Mouse (Mus musculus): ENCODE data around the gene Rph3al. TPM values are rescaled to one million over a fixed set of nuclear protein-coding genes. Genes with fewer than 3 reads are reported as not detected.

Rph3al gene
- polyA plus RNA-seq, 1 experiment from 2014 or later, result 10.5 TPM

DNA sequence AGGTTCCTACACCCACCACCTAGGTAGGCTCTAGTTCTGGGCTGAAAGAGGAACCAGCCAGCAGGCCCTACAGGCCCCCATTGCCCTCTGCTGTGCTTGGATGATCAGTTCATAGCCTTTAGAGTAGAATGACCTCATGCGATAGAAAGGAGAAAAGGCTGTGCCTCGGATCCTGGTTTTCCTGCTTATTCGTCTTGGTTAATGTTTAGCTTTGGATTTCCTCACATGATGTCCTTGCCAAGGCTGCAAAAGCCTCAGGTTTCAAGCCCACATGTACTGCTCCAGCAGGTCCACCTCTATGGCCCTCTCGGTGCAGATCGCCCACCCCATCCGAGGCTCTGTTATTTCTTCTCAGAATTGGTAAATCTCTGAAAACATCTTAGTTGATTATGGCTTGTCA lies 33.2 kb downstream of the Rph3al start:
- Histone ChIP-seq H3K4me1 (ENCODE audit: control insufficient read depth, insufficient read depth, low read length) (peaks cover 15% of the 10 kb centered on the region; the same call in 1 of the 2 replicates), H3K27ac (ENCODE audit: low read length) (peak overlapping the region; percentile 12), H3K27me3 (ENCODE audit: control insufficient read depth, insufficient read depth, low read length) (no peaks in the 10 kb centered on the region), H3K4me3 (replicated peaks; ENCODE audit: low read length) (no peak overlapping the region), H3K36me3 (ENCODE audit: control insufficient read depth, insufficient read depth, low read length) (no peaks in the 10 kb centered on the region), H3K4me2 (ENCODE audit: low read depth, low read length) (no peak overlapping the region), H3K9ac (ENCODE audit: low read length) (no peak overlapping the region), H3K9me3 (replicated peaks; ENCODE audit: control insufficient read depth, low read length) (no peaks in the 10 kb centered on the region)
- WGBS, result 31% methylated on average over 6 of the region's 6 CpGs
- peak; percentile 61 for ATAC-seq (ENCODE audit: insufficient read depth, low FRiP score)

DNA sequence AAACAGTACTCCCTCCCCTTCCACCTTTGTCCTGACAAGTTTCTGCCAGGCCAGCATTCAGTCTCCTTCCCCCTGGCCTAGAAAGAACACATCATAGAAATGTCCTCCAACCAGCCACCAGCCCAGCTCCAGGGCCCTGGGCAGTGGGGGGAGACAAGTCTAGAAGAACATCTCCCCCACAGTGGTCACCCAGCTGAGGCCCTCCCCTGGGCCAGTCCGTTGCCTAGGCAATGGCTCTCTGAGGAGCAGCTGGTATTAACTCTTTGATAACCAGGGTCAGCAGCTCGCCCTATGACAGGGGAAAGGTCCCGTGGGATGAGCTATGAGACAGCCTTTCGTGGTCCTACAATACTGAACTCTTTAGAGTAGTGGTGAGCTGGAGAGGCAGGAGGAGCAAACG lies 33.7 kb downstream of the Rph3al start:
- Histone ChIP-seq H3K9me3 (replicated peaks; ENCODE audit: control insufficient read depth, low read length) (no peaks in the 10 kb centered on the region), H3K27me3 (ENCODE audit: control insufficient read depth, insufficient read depth, low read length) (no peaks in the 10 kb centered on the region), H3K36me3 (ENCODE audit: control insufficient read depth, insufficient read depth, low read length) (no peaks in the 10 kb centered on the region), H3K4me3 (replicated peaks; ENCODE audit: low read length) (no peak overlapping the region), H3K9ac (ENCODE audit: low read length) (peak overlapping the region; percentile 38; the same call in 1 of the 2 replicates), H3K27ac (ENCODE audit: low read length) (peak overlapping the region; percentile 12), H3K4me2 (ENCODE audit: low read depth, low read length) (no peak overlapping the region), H3K4me1 (ENCODE audit: control insufficient read depth, insufficient read depth, low read length) (peaks cover 15% of the 10 kb centered on the region; the same call in 1 of the 2 replicates)
- WGBS, result 25% methylated on average over 5 of the region's 5 CpGs
- peak; percentile 25; the same call in 1 of the 2 replicates for ATAC-seq (ENCODE audit: insufficient read depth, low FRiP score)

DNA sequence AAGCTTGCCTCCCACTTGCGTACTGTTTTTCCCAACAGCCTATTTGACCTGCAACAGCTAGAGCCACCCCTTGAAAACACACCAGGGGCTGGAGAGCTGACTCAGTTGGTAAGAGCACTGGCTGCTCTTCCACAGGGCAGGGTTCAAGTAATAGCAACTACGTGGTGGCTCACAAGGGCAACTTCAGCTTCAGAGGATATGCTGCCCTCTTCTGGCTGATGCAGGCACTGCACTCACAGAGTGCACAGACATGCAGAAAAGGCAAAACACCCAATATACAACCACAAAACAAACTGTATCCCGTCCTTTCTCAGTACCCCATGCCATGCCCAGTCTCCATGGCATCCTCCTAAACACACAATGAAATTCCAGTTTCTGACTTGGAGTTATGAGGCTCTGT lies 34.7 kb downstream of the Rph3al start:
- ATAC-seq (ENCODE audit: insufficient read depth, low FRiP score), result no peak
- Histone ChIP-seq H3K27ac (ENCODE audit: low read length) (no peak overlapping the region), H3K9me3 (replicated peaks; ENCODE audit: control insufficient read depth, low read length) (no peaks in the 10 kb centered on the region), H3K4me3 (replicated peaks; ENCODE audit: low read length) (no peak overlapping the region), H3K27me3 (ENCODE audit: control insufficient read depth, insufficient read depth, low read length) (no peaks in the 10 kb centered on the region), H3K36me3 (ENCODE audit: control insufficient read depth, insufficient read depth, low read length) (no peaks in the 10 kb centered on the region), H3K4me1 (ENCODE audit: control insufficient read depth, insufficient read depth, low read length) (peaks cover 15% of the 10 kb centered on the region; the same call in 1 of the 2 replicates), H3K9ac (ENCODE audit: low read length) (no peak overlapping the region), H3K4me2 (ENCODE audit: low read depth, low read length) (no peak overlapping the region)
- 85% methylated on average over 3 of the region's 3 CpGs for WGBS

DNA sequence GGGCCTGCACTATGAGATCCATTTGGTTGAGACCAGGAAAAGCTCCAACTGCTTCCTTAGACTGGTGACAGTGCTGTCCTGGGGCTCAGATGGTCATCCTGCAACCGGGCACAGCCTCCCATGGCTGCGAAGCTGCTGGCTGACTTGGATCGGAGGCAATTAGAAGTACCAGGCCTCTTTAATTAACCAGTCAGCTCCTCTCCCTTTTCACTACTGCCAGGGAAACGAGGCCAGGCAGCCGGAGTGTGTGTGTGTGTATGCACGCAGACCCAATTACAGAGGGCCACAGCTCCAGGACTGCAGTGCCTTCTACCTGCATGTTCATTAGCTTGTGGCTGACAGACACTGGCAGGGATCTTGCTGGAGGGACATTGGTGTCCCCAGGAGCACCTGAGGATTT lies 36.9 kb downstream of the Rph3al start:
- ATAC-seq (ENCODE audit: insufficient read depth, low FRiP score), result no peak
- Histone ChIP-seq H3K36me3 (ENCODE audit: control insufficient read depth, insufficient read depth, low read length) (no peaks in the 10 kb centered on the region), H3K9ac (ENCODE audit: low read length) (no peak overlapping the region), H3K27me3 (ENCODE audit: control insufficient read depth, insufficient read depth, low read length) (no peaks in the 10 kb centered on the region), H3K27ac (ENCODE audit: low read length) (no peak overlapping the region), H3K4me2 (ENCODE audit: low read depth, low read length) (no peak overlapping the region), H3K4me1 (ENCODE audit: control insufficient read depth, insufficient read depth, low read length) (peaks cover 15% of the 10 kb centered on the region; the same call in 1 of the 2 replicates), H3K9me3 (replicated peaks; ENCODE audit: control insufficient read depth, low read length) (no peaks in the 10 kb centered on the region), H3K4me3 (replicated peaks; ENCODE audit: low read length) (no peak overlapping the region)
- 66% methylated on average over 6 of the region's 6 CpGs for WGBS

DNA sequence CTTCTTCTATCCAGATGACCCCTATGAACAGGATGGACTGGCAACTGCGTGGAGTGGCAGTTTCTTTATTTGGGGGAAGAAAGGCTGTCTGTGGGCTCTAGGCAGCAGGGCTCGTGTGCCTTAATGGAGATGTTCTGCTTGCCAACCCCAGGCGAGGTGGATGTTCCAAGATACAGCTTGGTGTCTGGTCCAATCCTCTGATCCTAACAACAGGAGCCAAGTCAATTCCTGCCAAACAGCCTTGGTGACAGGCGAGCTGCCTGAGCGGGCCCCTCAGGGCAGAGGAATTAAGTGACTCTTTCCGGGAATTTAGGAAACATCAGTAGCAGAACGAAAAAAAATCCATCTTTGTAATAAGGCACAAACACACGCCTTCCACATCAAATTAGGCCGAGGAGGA lies 38.6 kb downstream of the Rph3al start:
- no peak for ATAC-seq (ENCODE audit: insufficient read depth, low FRiP score)
- Histone ChIP-seq H3K4me1 (ENCODE audit: control insufficient read depth, insufficient read depth, low read length) (peaks cover 8% of the 10 kb centered on the region; the same call in 1 of the 2 replicates), H3K4me2 (ENCODE audit: low read depth, low read length) (no peak overlapping the region), H3K27me3 (ENCODE audit: control insufficient read depth, insufficient read depth, low read length) (no peaks in the 10 kb centered on the region), H3K36me3 (ENCODE audit: control insufficient read depth, insufficient read depth, low read length) (no peaks in the 10 kb centered on the region), H3K4me3 (replicated peaks; ENCODE audit: low read length) (no peak overlapping the region), H3K9ac (ENCODE audit: low read length) (no peak overlapping the region), H3K9me3 (replicated peaks; ENCODE audit: control insufficient read depth, low read length) (no peaks in the 10 kb centered on the region), H3K27ac (ENCODE audit: low read length) (no peak overlapping the region)
- WGBS, result 58% methylated on average over 9 of the region's 9 CpGs

DNA sequence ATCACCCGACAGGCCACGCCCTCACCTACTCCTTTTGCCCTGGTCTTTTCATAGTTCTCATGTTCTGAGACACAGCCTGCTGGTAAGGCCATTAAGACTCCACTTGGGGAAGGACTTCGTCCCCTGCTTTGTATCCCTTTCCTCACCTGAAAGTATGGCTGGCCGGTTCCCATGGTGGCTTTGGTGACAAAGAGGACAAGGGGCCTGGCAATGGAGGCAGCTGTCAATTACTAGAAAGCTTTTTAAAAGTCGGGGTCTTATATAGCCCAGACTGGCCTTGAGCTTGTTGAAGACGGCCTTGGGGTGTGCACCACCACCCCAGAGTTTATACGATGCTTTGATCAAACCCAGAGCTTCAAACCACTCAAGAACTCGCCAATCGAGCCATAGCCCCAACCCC lies 39.7 kb downstream of the Rph3al start:
- H3K4me3 ChIP-seq (replicated peaks; ENCODE audit: low read length), result no peak overlapping the region
- H3K4me1 ChIP-seq (ENCODE audit: control insufficient read depth, insufficient read depth, low read length), result no peaks in the 10 kb centered on the region
- no peak overlapping the region for H3K4me2 ChIP-seq (ENCODE audit: low read depth, low read length)
- H3K9me3 ChIP-seq (replicated peaks; ENCODE audit: control insufficient read depth, low read length), result no peaks in the 10 kb centered on the region
- H3K36me3 ChIP-seq (ENCODE audit: control insufficient read depth, insufficient read depth, low read length), result no peaks in the 10 kb centered on the region
- WGBS, result 91% methylated on average over 9 of the region's 9 CpGs
- H3K27ac ChIP-seq (ENCODE audit: low read length), result no peak overlapping the region
- no peak for ATAC-seq (ENCODE audit: insufficient read depth, low FRiP score)
- no peaks in the 10 kb centered on the region for H3K27me3 ChIP-seq (ENCODE audit: control insufficient read depth, insufficient read depth, low read length)
- no peak overlapping the region for H3K9ac ChIP-seq (ENCODE audit: low read length)

DNA sequence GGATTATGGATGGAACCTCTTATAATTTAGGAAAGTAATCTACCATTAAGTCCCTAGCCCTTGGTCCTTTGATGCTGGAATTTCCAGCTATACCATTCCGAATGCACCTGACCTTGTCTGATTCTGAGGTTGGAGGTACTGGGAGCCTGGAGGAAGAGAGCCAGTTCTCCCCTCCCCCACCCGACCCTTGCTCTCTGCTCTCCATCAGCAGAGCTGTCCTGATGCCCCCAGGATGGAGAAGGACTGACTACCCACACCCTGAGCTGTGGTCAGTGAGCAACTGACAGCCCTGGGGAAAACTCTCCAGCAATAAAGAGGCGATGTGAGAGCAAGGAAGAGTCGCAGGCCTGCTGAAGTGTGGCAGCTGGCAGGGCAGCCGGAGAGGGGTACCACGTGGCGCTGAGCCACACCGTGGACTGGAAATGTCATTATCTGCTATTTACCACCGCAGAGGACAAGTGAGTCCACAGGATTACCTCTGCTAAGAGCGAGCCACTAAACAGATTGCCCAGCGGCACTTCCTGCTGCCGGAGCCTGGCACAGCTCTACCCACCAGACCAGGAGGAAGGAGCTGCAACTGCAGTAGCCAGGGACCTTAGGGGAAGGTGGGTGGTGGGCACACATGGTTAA lies 43.3 kb downstream of the Rph3al start:
- no peaks in the 10 kb centered on the region for H3K4me1 ChIP-seq (ENCODE audit: control insufficient read depth, insufficient read depth, low read length)
- no peak for ATAC-seq (ENCODE audit: insufficient read depth, low FRiP score)
- H3K36me3 ChIP-seq (ENCODE audit: control insufficient read depth, insufficient read depth, low read length), result no peaks in the 10 kb centered on the region
- H3K27ac ChIP-seq (ENCODE audit: low read length), result no peak overlapping the region
- H3K9me3 ChIP-seq (replicated peaks; ENCODE audit: control insufficient read depth, low read length), result no peaks in the 10 kb centered on the region
- H3K9ac ChIP-seq (ENCODE audit: low read length), result no peak overlapping the region
- no peak overlapping the region for H3K4me3 ChIP-seq (replicated peaks; ENCODE audit: low read length)
- no peaks in the 10 kb centered on the region for H3K27me3 ChIP-seq (ENCODE audit: control insufficient read depth, insufficient read depth, low read length)
- no peak overlapping the region for H3K4me2 ChIP-seq (ENCODE audit: low read depth, low read length)
- WGBS, result 69% methylated on average over 12 of the region's 12 CpGs

DNA sequence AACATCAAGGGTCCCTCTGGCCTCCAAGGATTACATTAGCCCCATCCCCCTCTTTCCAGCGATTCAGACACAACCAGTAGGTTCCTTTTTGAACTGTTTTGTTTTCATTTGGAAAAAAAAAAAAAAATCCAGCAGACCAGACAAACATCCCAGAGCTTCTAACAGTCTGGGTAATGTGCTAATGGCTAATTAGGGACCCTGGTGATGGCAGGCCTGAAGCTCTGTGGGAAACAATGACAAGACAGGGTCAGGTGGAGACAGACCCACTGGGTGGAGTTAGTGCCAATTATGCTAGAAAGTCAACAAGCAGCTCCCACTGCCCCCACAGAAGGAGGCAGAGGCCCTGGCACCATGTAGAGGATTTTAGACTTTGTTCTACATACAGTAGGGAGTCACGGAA lies 44.3 kb downstream of the Rph3al start:
- Histone ChIP-seq H3K4me3 (replicated peaks; ENCODE audit: low read length) (no peak overlapping the region), H3K4me1 (ENCODE audit: control insufficient read depth, insufficient read depth, low read length) (no peaks in the 10 kb centered on the region), H3K9ac (ENCODE audit: low read length) (no peak overlapping the region)

DNA sequence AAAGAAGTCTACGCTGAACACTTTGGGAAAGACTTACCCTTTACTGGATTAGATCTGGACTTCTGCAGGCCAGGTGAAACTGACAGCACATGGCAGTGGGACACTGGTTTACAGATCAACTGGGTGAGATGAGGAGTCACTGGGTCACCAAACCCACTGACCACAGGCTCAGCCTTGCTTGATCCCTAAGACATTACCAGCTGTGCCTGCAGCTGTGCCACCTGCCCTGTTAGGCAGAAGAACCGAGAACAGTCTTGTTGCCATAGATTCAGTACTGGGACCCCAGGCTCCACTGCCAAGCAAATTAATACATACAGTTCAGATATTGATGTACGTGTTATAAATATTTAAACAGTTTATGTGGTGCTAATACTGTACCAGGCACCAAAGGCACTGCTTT lies 50.9 kb downstream of the Rph3al start:
- 71% methylated on average over 3 of the region's 3 CpGs for WGBS
- no peak overlapping the region for H3K4me3 ChIP-seq (replicated peaks; ENCODE audit: low read length)

More for the DNA sequence above, 44.3 kb downstream of the Rph3al start:
- no peak overlapping the region for H3K4me2 ChIP-seq (ENCODE audit: low read depth, low read length)
- no peak overlapping the region for H3K27ac ChIP-seq (ENCODE audit: low read length)
- no peaks in the 10 kb centered on the region for H3K9me3 ChIP-seq (replicated peaks; ENCODE audit: control insufficient read depth, low read length)
- WGBS, result 69% methylated on average over 2 of the region's 2 CpGs
- no peak; the same call in 1 of the 2 replicates for ATAC-seq (ENCODE audit: insufficient read depth, low FRiP score)
- no peaks in the 10 kb centered on the region for H3K36me3 ChIP-seq (ENCODE audit: control insufficient read depth, insufficient read depth, low read length)
- no peaks in the 10 kb centered on the region for H3K27me3 ChIP-seq (ENCODE audit: control insufficient read depth, insufficient read depth, low read length)

More for the DNA sequence above, 50.9 kb downstream of the Rph3al start:
- no peak for ATAC-seq (ENCODE audit: insufficient read depth, low FRiP score)
- Histone ChIP-seq H3K36me3 (ENCODE audit: control insufficient read depth, insufficient read depth, low read length) (no peaks in the 10 kb centered on the region), H3K4me2 (ENCODE audit: low read depth, low read length) (no peak overlapping the region), H3K27me3 (ENCODE audit: control insufficient read depth, insufficient read depth, low read length) (no peaks in the 10 kb centered on the region), H3K4me1 (ENCODE audit: control insufficient read depth, insufficient read depth, low read length) (no peaks in the 10 kb centered on the region), H3K9me3 (replicated peaks; ENCODE audit: control insufficient read depth, low read length) (no peaks in the 10 kb centered on the region), H3K9ac (ENCODE audit: low read length) (no peak overlapping the region), H3K27ac (ENCODE audit: low read length) (no peak overlapping the region)
